Mouse (Mus musculus): ENCODE measurements around the gene Atp13a1. TPM values are rescaled to one million over a fixed set of nuclear protein-coding genes. Genes with fewer than 3 reads are reported as not detected.

Gene Atp13a1
- 10 to 100 TPM; 23.6 to 31.8 TPM for polyA plus RNA-seq (2012; fragmentation: generic; extraction: Trizol)

DNA sequence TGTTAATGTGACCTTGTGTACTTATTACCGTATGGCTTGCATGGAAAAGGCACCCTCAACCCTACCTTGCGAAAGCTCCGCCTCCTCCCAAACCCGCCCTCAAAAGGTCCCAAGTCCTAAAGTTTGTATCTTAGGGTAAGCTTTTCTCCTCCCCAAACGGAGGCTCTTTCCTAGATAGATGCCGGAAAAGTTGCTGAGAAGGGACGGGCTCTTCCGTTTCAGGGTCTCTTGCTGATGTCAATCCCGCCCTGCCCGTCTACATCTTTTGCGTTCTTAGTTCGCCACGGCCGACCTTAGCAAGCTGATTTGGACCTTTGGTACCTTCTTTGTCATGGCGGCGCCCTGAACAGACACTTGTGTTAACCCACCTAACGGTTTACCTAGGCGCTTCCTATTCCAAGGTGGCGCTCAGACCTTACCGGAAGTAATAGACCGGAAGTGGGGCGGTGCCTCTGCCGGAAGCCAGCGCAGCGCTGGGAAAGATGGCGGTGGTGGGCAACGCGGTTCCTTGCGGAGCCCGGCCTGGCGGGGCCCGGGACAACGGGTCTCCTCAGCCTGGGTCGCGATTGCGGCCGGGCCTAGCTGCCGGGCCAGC lies at the start of gene Atp13a1, which contains the start of gene Zfp866:
Atp13a1 (plus strand) TSS at position 391 of the 595 bp plus-strand sequence.
Zfp866 (minus strand) TSS at position 406 of the 595 bp plus-strand sequence.

DNA sequence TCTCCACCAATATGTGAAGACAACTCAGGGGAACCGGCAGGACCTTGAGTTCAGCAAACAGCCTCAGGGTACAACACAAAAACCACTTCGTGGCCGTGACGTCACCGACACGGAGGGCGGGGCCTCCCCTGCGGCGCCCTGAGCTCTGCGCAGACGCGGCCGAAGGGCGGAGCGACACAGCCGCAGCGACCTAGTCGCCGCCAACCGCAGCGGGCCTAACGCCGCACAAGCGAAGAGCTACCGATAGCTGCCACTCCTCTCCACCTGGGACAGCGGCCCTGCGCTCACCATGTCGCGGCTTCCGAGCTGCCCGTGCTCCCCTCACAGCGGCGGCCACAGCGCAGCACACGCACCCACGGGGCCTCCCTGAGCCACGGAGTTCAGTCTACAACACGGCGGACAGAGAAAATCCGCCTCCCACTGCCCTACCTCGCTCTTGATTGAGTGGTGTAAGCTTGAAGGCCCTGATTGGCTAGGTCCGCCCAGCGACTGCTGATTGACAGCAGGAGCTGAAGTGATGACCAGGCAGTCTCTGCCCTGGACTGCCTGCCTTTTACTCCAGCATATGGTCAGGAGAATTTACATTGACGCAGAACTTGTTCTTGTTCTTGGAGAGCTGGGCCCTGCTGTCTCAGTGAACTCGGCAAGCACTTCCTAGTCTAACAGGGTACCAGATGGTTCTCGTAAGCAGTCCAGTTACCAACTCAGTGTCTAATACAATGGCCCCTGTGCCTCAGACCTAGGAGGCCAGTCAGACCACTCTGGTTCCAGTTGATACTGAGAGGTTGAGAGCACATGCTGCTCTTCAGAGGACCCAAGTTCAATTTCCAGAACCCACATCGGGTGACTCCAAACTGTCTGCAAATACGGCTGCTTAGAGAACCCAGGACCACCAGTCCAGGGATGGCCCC lies 41.2 kb upstream of the Atp13a1 start, which contains the start of gene Zfp963:
Zfp963 (minus strand) TSS at position 427 of the 911 bp plus-strand sequence.

DNA sequence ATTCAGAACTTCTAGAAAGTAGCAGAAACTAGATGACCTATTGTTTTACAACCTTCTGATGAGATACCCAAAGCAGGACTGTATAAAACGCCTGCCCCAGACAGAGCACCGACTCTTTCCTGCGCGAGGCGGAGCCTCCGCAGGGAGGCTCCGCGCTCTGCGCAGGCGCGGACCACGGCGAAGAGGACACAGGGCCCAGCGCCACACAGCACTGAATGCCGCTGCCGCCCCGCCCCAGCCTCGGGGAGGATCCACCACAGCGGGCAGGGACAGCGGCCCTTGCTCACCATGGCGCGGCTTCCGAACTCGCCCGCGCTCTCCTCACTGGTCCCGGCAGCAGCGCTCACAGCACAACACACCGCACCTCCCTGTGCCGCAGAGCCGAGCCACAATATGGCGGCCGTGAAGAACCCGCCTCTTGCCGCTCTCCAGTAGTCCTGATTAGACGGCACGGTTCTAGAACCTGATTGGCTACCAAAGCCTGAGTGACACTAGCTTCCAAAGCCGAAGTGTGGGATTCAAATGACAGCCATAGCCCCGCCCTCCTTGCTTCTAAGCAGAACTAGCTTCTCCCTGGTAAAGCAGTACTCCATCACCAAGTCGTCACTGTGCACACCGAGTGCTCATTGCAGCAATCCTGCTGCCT lies 16.3 kb upstream of the Atp13a1 start, which contains the start of gene Gm20422:
Gm20422 (minus strand) TSS at position 384 of the 646 bp plus-strand sequence.

DNA sequence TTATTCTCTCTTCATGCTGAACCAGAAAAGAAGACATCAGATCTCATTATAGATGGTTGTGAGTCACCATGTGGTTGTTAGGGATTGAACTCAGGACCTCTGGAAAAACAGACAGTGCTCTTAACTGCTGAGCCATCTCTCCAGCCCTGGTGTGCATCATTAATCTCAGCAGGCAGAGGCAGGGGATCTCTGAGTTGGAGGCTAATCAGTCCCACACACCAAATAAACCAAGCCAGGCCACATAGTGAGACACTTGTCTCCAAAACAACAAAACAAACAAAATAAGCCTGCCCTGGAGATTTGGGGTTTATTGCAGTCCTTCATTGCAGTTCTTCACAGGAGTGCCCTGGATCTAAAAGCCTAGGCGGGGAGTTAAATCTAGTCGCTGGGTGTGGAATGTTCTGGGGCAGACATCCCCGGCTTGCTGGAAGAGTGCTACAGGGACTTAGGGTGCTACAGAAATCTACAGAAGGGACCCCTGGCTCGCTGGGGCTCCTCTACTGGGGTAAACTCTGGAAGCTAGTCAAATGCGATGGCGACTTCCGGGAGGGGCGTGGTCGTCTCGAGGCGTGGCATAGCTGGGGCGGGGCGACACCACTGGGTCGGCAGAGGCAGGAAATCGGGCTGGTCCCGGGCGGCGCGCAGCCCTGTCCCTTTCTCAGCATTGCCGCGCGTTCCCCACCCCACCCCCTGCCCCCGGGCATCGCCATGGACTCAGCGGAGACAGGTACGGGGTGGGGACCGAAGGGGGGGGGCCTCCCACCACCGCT lies 17.3 kb downstream of the Atp13a1 start, which contains the start of gene Gmip:
Gmip (plus strand) TSS at position 586 of the 770 bp plus-strand sequence.

DNA sequence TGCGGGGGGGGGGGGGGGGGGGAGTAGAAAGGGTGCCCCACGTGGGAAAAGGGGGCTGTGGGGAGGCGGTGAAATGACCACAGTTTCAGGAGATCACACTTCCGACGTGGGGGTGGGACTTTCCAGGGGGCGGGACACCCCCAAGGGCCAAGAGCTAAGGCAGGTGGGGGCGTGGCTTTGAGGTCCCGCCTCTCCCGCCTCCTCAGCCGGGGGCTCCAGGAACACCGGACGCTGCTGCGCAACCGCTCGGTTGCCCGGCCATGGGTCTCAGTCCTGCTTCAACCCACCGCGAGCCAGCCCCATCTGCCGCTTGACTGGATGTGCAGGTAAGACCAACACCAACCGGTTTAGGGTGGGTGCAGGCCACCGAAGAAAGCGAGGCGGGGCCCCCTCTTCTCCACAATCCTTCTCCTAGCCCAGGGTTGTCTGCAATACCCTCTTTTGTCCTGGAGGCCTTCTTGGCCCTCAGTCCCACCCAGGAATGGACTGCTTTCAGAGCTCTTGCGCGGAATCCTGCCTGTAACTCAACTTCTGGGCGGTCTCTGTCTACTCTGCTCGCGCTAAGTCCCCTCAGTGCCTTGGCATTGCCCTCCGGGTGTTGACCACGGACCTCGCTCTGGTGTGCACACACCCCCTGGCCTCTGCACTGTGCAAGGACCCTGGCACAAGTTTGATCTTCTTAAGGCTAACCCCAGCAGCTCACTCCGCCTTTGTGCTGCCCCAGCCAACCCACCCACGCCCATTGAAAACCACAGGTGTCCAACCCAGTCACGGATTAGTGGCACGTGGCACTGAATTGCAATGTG lies 31.6 kb downstream of the Atp13a1 start, which contains the start of gene Lpar2:
Lpar2 (plus strand) TSS at position 44 of the 806 bp plus-strand sequence.

DNA sequence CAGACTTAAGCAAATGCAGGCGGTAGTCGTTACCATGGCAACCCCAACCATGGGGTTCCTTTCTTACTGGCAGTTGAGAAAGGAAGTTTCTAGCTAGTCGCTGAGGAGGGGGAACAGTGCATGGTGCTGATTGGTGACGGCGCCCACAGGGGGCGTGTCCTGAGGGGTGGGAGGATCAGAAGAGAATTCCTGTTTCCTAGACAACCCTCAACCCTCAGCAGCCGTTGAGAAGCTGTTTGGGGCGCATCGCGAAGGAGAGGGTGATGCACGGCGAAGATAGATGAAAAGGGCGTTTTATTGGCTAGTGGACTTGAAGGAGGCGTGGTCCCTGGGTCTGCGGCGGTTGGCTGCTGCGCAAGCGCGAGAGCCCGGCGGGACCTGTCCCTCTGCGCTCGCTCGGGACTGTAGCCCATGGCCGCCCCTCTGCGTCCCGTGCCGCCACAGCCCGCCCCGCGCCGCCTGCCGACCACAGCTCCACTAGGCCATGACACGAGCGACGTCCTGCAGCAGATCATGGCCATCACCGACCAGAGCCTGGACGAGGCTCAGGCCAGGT lies 41.4 kb downstream of the Atp13a1 start, which contains the start of gene Pbx4:
Pbx4 (plus strand) TSS at position 194 of the 556 bp plus-strand sequence.

Other genes with a start within 250 kb of the Atp13a1 start
- gene Zfp868, start 165.6 kb upstream of the Atp13a1 start, polyA plus RNA-seq (2012; fragmentation: generic; extraction: Trizol): 1 to 10 TPM in 1 of 2 experiments, under 1 TPM in 1; 0.18 to 3.5 TPM
- gene Zfp964, start 136.7 kb upstream of the Atp13a1 start, polyA plus RNA-seq (2012; fragmentation: generic; extraction: Trizol): under 1 TPM; 0.04 to 0.83 TPM
- 1 to 10 TPM in 1 of 2 experiments, under 1 TPM in 1; 0.20 to 4.4 TPM for gene Zfp869, start 80.4 kb upstream of the Atp13a1 start, polyA plus RNA-seq (2012; fragmentation: generic; extraction: Trizol)
- gene Zfp963, start 41.2 kb upstream of the Atp13a1 start, polyA plus RNA-seq (2012; fragmentation: generic; extraction: Trizol): 1 to 10 TPM in 1 of 2 experiments, under 1 TPM in 1; 0.02 to 1.9 TPM
- gene Gm20422, start 16.3 kb upstream of the Atp13a1 start, polyA plus RNA-seq (2012; fragmentation: generic; extraction: Trizol): not detected
- 1 to 10 TPM in 1 of 2 experiments, under 1 TPM in 1; 0.37 to 9.5 TPM for gene Zfp866, start within 50 bp of the Atp13a1 start, polyA plus RNA-seq (2012; fragmentation: generic; extraction: Trizol)
- gene Gmip, start 17.5 kb downstream of the Atp13a1 start, polyA plus RNA-seq (2012; fragmentation: generic; extraction: Trizol): 10 to 100 TPM in 1 of 2 experiments, 1 to 10 TPM in 1; 4.1 to 11.5 TPM
- gene Lpar2, start 31.3 kb downstream of the Atp13a1 start, polyA plus RNA-seq (2012; fragmentation: generic; extraction: Trizol): 1 to 10 TPM; 3.0 to 3.5 TPM
- 1 to 10 TPM; 2.6 to 3.5 TPM for gene Pbx4, start 41.3 kb downstream of the Atp13a1 start, polyA plus RNA-seq (2012; fragmentation: generic; extraction: Trizol)
- gene Cilp2, start 96.5 kb downstream of the Atp13a1 start, polyA plus RNA-seq (2012; fragmentation: generic; extraction: Trizol): under 1 TPM in 1 of 2 experiments, not detected in 1; 0.07 TPM
- gene Tssk6, start 111.0 kb downstream of the Atp13a1 start, polyA plus RNA-seq (2012; fragmentation: generic; extraction: Trizol): under 1 TPM; 0.13 to 0.72 TPM
- 100 to 1,000 TPM; 233 to 235 TPM for gene Ndufa13, start 111.4 kb downstream of the Atp13a1 start, polyA plus RNA-seq (2012; fragmentation: generic; extraction: Trizol)
- gene Yjefn3, start 111.5 kb downstream of the Atp13a1 start, polyA plus RNA-seq (2012; fragmentation: generic; extraction: Trizol): 10 to 100 TPM in 1 of 2 experiments, 1 to 10 TPM in 1; 8.5 to 22.4 TPM
- 10 to 100 TPM; 18.8 to 24.7 TPM for gene Gatad2a, start 205.2 kb downstream of the Atp13a1 start, polyA plus RNA-seq (2012; fragmentation: generic; extraction: Trizol)